23 mouse cellular contexts compared by ENCODE assay signal in genomic region chr14:60996556-60996955, GRCm38 (mm10). TPM values are rescaled to one million over a fixed set of nuclear protein-coding genes. Genes with fewer than 3 reads are reported as not detected.
DNase-seq lines count a peak whose midpoint lies in the region; ATAC-seq and TF ChIP-seq lines count a peak whose summit lies in the region.
"Had no signal": no experiment of that assay in that cellular context is flagged by ENCODE, and none has a peak within 500 bp of the region (broad histone marks: within the 10 kb centered on the region; RNA-seq: fewer than 3 reads in every experiment).

No protein-coding gene starts in this region.

- no peak for TF ChIP-seq CTCF in liver, adult 2 months (IDR thresholded peaks at IDR 0.05; ENCODE audit: low read depth, low read length)

- H3K4me1 ChIP-seq in forebrain, embryonic 10.5 days, result peaks cover 69% of the 10 kb centered on the region
- H3K4me1 ChIP-seq in forebrain, embryonic 16.5 days (replicated peaks; ENCODE audit: control insufficient read depth, insufficient read depth, low read length), result 0 out of 2 replicates have a peak, but pooled peaks cover 6% of the 10 kb centered on the region
- peaks cover 5% of the 10 kb centered on the region; the same call in 1 of the 2 replicates for H3K4me1 ChIP-seq in liver, adult 2 months (ENCODE audit: control insufficient read depth, insufficient read depth, low read length)
- H3K4me1 ChIP-seq in liver, embryonic 12.5 days, result no peaks in the 10 kb centered on the region; the same call in 1 of the 2 replicates

- no peaks in the 10 kb centered on the region for H3K79me2 ChIP-seq in liver, adult 2 months (ENCODE audit: control insufficient read depth, insufficient read depth, low read length)

- H3K4me2 ChIP-seq in forebrain, embryonic 16.5 days (ENCODE audit: low read length), result no peak overlapping the region
- H3K4me2 ChIP-seq in liver, embryonic 12.5 days, result no peak overlapping the region
- H3K4me2 ChIP-seq: embryonic facial prominence, embryonic 13.5 days; embryonic facial prominence, embryonic 15.5 days; forebrain, embryonic 13.5 days; forebrain, embryonic 15.5 days had no signal

- TF ChIP-seq POLR2A in liver, adult 2 months (IDR thresholded peaks at IDR 0.05; ENCODE audit: extremely low read depth, insufficient read depth, low read length), result no peak

- H3K27me3 ChIP-seq in forebrain, embryonic 10.5 days (ENCODE audit: poor library complexity, severe bottlenecking), result peaks cover under 1% of the 10 kb centered on the region; the same call in 1 of the 2 replicates
- H3K27me3 ChIP-seq in forebrain, embryonic 16.5 days (replicated peaks; ENCODE audit: control insufficient read depth, insufficient read depth, low read length), result no peaks in the 10 kb centered on the region
- no peaks in the 10 kb centered on the region for H3K27me3 ChIP-seq in liver, adult 2 months (ENCODE audit: control insufficient read depth, insufficient read depth, low read length)
- no peaks in the 10 kb centered on the region for H3K27me3 ChIP-seq in liver, embryonic 12.5 days (replicated peaks)
- H3K27me3 ChIP-seq: embryonic facial prominence, embryonic 13.5 days; embryonic facial prominence, embryonic 15.5 days; forebrain, embryonic 13.5 days; forebrain, embryonic 15.5 days had no signal

- no peak overlapping the region for H3K9ac ChIP-seq in forebrain, embryonic 16.5 days (replicated peaks; ENCODE audit: low read depth, low read length)
- H3K9ac ChIP-seq in liver, adult 2 months (ENCODE audit: low read depth, low read length), result no peak overlapping the region
- no peak overlapping the region for H3K9ac ChIP-seq in liver, embryonic 12.5 days
- H3K9ac ChIP-seq: embryonic facial prominence, embryonic 13.5 days; embryonic facial prominence, embryonic 15.5 days; forebrain, embryonic 13.5 days; forebrain, embryonic 15.5 days had no signal

- no peak for ATAC-seq in forebrain, embryonic 16.5 days
- no peak for ATAC-seq in liver, embryonic 12.5 days
- no peak for ATAC-seq in inflammation-experienced regulatory T-cells, adult 6 months
- ATAC-seq: forebrain, embryonic 13.5 days; forebrain, embryonic 15.5 days had no signal

- peaks cover 72% of the 10 kb centered on the region for H3K36me3 ChIP-seq in forebrain, embryonic 10.5 days (replicated peaks)
- no peaks in the 10 kb centered on the region for H3K36me3 ChIP-seq in forebrain, embryonic 16.5 days (ENCODE audit: control insufficient read depth, insufficient read depth)
- H3K36me3 ChIP-seq in liver, adult 2 months (ENCODE audit: control insufficient read depth, insufficient read depth, low read length), result no peaks in the 10 kb centered on the region
- no peaks in the 10 kb centered on the region for H3K36me3 ChIP-seq in liver, embryonic 12.5 days
- H3K36me3 ChIP-seq: embryonic facial prominence, embryonic 15.5 days; forebrain, embryonic 15.5 days had no signal

- no peak for DNase-seq in forebrain, embryonic 10.5 days (ENCODE audit: extremely low spot score, low spot score)
- peak; percentile 80 for DNase-seq in liver, adult 2 months (ENCODE audit: extremely low read depth, low read depth, low spot score)
- DNase-seq in yolk sac, embryonic 10.5 days (ENCODE audit: low spot score), result peak; percentile 42
- DNase-seq: adrenal gland, adult 2 months; adrenal gland, postnatal 10 days; adrenal gland, postnatal 25 days; cerebellum, adult 11 months; cerebellum, adult 18-20 months; cerebellum, adult 8-10 months; cerebellum, adult 9-11 months; cerebellum, postnatal 14 days; cerebellum, postnatal 36 days had no signal

- H3K27ac ChIP-seq in forebrain, embryonic 10.5 days, result peak overlapping the region; percentile 32; the same call in 1 of the 2 replicates
- H3K27ac ChIP-seq in forebrain, embryonic 16.5 days (ENCODE audit: low read length), result no peak overlapping the region
- no peak overlapping the region for H3K27ac ChIP-seq in liver, adult 2 months (replicated peaks; ENCODE audit: insufficient read depth, low read depth, low read length)
- no peak overlapping the region for H3K27ac ChIP-seq in liver, embryonic 12.5 days
- H3K27ac ChIP-seq: embryonic facial prominence, embryonic 13.5 days; embryonic facial prominence, embryonic 15.5 days; forebrain, embryonic 13.5 days; forebrain, embryonic 15.5 days had no signal

- no peak overlapping the region for H3K4me3 ChIP-seq in forebrain, embryonic 10.5 days
- no peak overlapping the region for H3K4me3 ChIP-seq in forebrain, embryonic 16.5 days (replicated peaks; ENCODE audit: low read length)
- H3K4me3 ChIP-seq in liver, adult 2 months (ENCODE audit: insufficient read depth, low read depth, low read length), result no peak overlapping the region
- H3K4me3 ChIP-seq in liver, embryonic 12.5 days, result no peak overlapping the region
- H3K4me3 ChIP-seq: embryonic facial prominence, embryonic 13.5 days; embryonic facial prominence, embryonic 15.5 days; erythroblast, embryonic 14.5 days; forebrain, embryonic 13.5 days; forebrain, embryonic 15.5 days had no signal

- no peaks in the 10 kb centered on the region for H3K9me3 ChIP-seq in forebrain, embryonic 10.5 days
- no peaks in the 10 kb centered on the region for H3K9me3 ChIP-seq in forebrain, embryonic 16.5 days (ENCODE audit: control insufficient read depth, low read length)
- no peaks in the 10 kb centered on the region for H3K9me3 ChIP-seq in liver, embryonic 12.5 days (replicated peaks)
- H3K9me3 ChIP-seq: embryonic facial prominence, embryonic 13.5 days; embryonic facial prominence, embryonic 15.5 days; forebrain, embryonic 13.5 days; forebrain, embryonic 15.5 days had no signal

- 67% methylated on average over 6 of the region's 6 CpGs for WGBS in forebrain, embryonic 10.5 days
- WGBS in forebrain, embryonic 16.5 days, result 56% methylated on average over 6 of the region's 6 CpGs
- 32% methylated on average over 6 of the region's 6 CpGs for WGBS in liver, adult 2 months
- 71% methylated on average over 6 of the region's 6 CpGs for WGBS in liver, embryonic 12.5 days (ENCODE audit: insufficient replicate concordance)

RNA-seq across cellular contexts. Expression of gene Tnfrsf19, which starts 49.7 kb away (rescaled TPM):
- 102 and 110 TPM in 2 replicates for polyA plus RNA-seq in forebrain, embryonic 10.5 days (2016; fragmentation: Nextera tagmentation; extraction: Ambion mirVana)
- polyA plus RNA-seq in forebrain, embryonic 16.5 days (2015; fragmentation: Nextera tagmentation; extraction: Ambion mirVana), result 49.1 and 56.3 TPM in 2 replicates
- total RNA-seq in liver, adult 2 months (2014; rRNA removed), result 5.7 and 6.2 TPM in 2 replicates
- polyA plus RNA-seq in liver, adult 2 months (2012; rRNA removed), result 2.3 and 3.5 TPM in 2 replicates
- polyA plus RNA-seq in liver, embryonic 12.5 days (2016; fragmentation: Nextera tagmentation; extraction: Ambion mirVana), result 6.2 and 6.7 TPM in 2 replicates
- not detected for polyA plus RNA-seq in inflammation-experienced regulatory T-cells, adult 6 months (2017; shearing (Covaris generic))
- total RNA-seq: common myeloid progenitor, adult 5-6 weeks; MEL had no signal
- polyA plus RNA-seq: C2C12; erythroblast, embryonic 14.5 days had no signal
